Mouse (Mus musculus) midbrain, embryonic 12.5 days (tissue): Measurements from ENCODE around the gene Elmo1. TPM values are rescaled to one million over a fixed set of nuclear protein-coding genes. Genes with fewer than 3 reads are reported as not detected.
"Not testable (repeated sequence)": the region's sequence is repeated elsewhere in the genome, so short reads cannot be mapped to it uniquely, and the experiment has no call there.

Experiments
- ATAC-seq: fragments of 200-750 bp; cut with Nextera tagmentation; 2 replicates; pipeline ENCODE4 v1.8.0; 2017; ENCODE audit warnings: low read depth, moderate TSS enrichment, moderate library complexity; ENCODE audit not compliant: low FRiP score
- H3K27ac ChIP-seq: fragments of 300-500 bp; sonication (generic); replicated peaks from 2 replicates; pipeline ENCODE4 v1.5.1; 2016; ENCODE audit warnings: mild to moderate bottlenecking
- H3K27me3 ChIP-seq: fragments of 300-500 bp; sonication (generic); 2 replicates; pipeline ENCODE4 v1.6.1; 2016; ENCODE audit warnings: mild to moderate bottlenecking
- H3K36me3 ChIP-seq: fragments of 300-500 bp; sonication (generic); 2 replicates; pipeline ENCODE4 v1.6.1; 2016
- H3K4me1 ChIP-seq: fragments of 300-500 bp; sonication (generic); 2 replicates; pipeline ENCODE4 v1.6.1; 2016
- H3K4me2 ChIP-seq: fragments of 300-500 bp; sonication (generic); replicated peaks from 2 replicates; pipeline ENCODE4 v1.6.1; 2016; ENCODE audit warnings: mild to moderate bottlenecking, moderate library complexity
- H3K4me3 ChIP-seq: fragments of 300-500 bp; sonication (generic); 2 replicates; pipeline ENCODE4 v1.5.1; 2016; ENCODE audit warnings: mild to moderate bottlenecking
- H3K9ac ChIP-seq: fragments of 300-500 bp; sonication (generic); replicated peaks from 2 replicates; pipeline ENCODE4 v1.6.1; 2016; ENCODE audit warnings: mild to moderate bottlenecking, moderate library complexity
- H3K9me3 ChIP-seq: fragments of 300-500 bp; sonication (generic); 2 replicates; pipeline ENCODE4 v1.6.1; 2016; ENCODE audit warnings: mild to moderate bottlenecking
- WGBS: fragments of 180-500 bp; shearing (Covaris S2); methylation state at CpG from one replicate; pipeline ENCODE4 v1.1.7; 2016; 5-methylcytosine and 5-hydroxymethylcytosine counted together
- polyA plus RNA-seq: library from polyadenylated mRNA; unstranded; fragments of >200 nt; fragmentation: Nextera tagmentation; extraction: Ambion mirVana; gene quantifications from 2 replicates; pipeline ENCODE4 v1.2.1, GENCODE M21; 2016

Gene Elmo1
- polyA plus RNA-seq, 1 experiment from 2014 or later = 25.5 TPM

DNA sequence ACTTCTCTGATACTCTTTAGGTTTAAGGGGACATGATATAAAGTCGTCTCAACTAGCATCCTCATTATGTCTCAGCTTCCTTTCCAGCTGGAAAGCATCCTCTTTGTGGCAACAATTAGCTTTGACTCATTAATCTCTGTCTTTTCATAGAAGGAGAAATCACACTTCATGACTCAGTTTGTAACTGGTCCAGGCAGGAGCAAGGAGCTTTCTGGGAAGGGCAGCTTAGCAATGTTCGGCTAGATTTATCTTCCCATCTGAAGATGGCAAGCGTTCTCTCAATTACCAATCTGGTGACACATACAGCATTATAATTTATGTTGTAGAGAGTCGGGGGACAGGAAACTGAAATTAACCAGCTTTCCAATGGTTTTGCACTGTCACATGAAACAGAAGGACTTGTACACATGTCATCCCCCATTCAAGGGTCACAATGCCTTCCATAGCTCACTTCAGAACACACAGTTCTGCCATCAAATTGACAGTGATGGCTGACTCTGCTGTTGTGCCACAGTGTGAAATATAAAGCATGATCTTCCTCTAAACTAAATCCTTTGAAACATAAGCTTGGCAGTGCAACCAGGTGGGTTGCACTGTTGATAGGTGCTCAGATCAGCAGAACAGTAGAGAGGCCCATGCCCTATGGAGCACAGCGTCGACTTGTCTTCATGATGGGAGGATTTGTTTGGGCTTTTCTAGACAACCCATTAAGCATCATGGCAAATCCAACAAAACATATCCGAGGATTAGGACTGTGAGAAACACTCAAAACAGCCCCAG, 532.9 kb downstream of the Elmo1 start:
- Histone ChIP-seq H3K9ac (no peak overlapping the region), H3K9me3 (peaks cover 4% of the 10 kb centered on the region; the same call in 1 of the 2 replicates), H3K4me1 (no peaks in the 10 kb centered on the region), H3K36me3 (no peaks in the 10 kb centered on the region), H3K27me3 (no peaks in the 10 kb centered on the region), H3K4me2 (no peak overlapping the region), H3K4me3 (no peak overlapping the region), H3K27ac (no peak overlapping the region)
- 86% methylated on average over 7 of the region's 7 CpGs for WGBS
- no peak for ATAC-seq

DNA sequence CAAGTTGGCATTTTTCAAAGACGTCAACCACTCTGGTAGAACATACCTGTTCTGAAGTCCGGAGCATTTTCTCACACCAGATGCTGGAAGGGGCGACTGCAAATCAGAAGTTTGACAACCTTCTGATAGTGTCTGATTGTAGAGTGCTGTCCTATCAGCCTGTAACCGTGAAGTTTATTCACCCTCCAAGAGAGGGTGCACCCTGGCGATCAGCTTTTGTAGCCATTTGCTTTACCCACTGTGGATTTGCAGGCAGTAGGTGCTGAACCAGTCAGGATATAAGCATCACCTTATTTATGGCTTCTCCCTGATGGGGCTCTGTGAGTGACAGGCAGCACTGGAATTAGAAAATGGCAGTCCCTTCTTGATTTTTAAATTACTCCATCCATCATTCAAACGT, 537.4 kb downstream of the Elmo1 start:
- Histone ChIP-seq H3K4me1 (no peaks in the 10 kb centered on the region), H3K4me2 (no peak overlapping the region), H3K9ac (no peak overlapping the region), H3K36me3 (no peaks in the 10 kb centered on the region), H3K27me3 (no peaks in the 10 kb centered on the region), H3K9me3 (peaks cover 4% of the 10 kb centered on the region; the same call in 1 of the 2 replicates), H3K4me3 (no peak overlapping the region), H3K27ac (no peak overlapping the region)
- WGBS = 87% methylated on average over 6 of the region's 6 CpGs
- ATAC-seq = no peak

DNA sequence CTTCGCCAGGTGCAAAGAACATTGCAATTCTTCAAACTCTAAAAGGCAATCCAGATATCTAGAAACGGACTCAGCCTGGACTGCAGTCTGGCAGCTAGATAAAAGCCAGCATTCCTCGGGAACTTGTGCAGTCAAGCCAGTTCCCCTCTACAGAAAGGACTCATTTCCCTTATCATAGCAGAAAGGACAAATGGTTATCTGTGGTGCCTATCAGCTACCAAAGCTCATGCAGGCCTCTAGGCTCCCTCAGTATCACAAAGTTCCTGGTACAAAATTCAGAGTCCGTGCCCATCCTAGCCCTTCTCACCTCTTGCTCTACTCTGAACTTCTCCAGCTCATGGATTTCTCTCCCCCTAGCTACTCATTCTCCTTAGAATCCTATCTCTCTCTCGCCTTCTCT, 542.1 kb downstream of the Elmo1 start:
- H3K9ac ChIP-seq = no peak overlapping the region
- no peak overlapping the region for H3K27ac ChIP-seq
- no peaks in the 10 kb centered on the region for H3K36me3 ChIP-seq
- no peak for ATAC-seq
- no peak overlapping the region for H3K4me3 ChIP-seq
- H3K4me2 ChIP-seq = no peak overlapping the region
- no peaks in the 10 kb centered on the region for H3K4me1 ChIP-seq
- whole genome bisulfite sequencing = 78% methylated on average over 5 of the region's 5 CpGs
- H3K27me3 ChIP-seq = no peaks in the 10 kb centered on the region
- no peaks in the 10 kb centered on the region for H3K9me3 ChIP-seq

DNA sequence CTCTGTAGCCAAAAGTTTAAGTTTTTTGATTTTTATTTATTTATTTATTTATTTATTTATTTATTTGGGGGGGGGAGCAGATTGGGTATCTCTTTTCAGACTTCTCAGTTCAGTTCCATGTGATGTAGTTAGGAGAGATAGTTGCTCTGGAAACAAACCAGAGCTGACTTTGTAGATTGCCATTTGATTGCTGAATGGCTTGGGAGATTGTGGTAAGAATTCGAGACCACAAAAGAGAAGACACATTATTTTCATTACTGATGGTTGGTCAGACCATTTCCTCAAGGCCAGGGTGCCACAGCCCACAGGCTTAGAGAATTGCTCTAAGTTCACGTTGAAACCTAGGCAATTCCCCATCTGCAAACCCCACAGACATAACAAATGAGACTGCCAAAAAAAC, 544.3 kb downstream of the Elmo1 start:
- H3K4me3 ChIP-seq, H3K4me1 ChIP-seq, H3K36me3 ChIP-seq, ATAC-seq, H3K9me3 ChIP-seq, H3K27ac ChIP-seq, H3K9ac ChIP-seq, H3K27me3 ChIP-seq, H3K4me2 ChIP-seq: not testable (repeated sequence)
- WGBS = 76% methylated on average over 2 of the region's 2 CpGs

DNA sequence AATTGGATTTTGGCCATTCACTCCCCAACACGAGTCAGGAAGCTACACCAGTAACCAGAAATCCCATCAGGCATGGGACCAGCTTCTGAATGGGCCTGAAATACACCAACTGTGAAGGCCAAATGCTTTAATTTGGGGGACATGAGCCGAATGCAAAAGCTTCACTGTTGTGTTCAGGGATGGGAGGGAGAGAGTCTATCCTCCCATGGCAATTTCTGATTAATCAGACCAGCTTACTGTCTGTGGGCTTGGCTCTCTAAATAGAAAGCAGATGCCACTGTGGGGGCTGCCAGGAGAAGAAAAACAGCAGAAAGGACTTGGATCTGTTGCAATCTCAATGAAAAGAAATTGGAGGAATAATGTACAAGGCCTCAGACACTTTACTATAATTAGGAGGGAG, 545.2 kb downstream of the Elmo1 start:
- Histone ChIP-seq H3K4me3 (no peak overlapping the region), H3K27ac (no peak overlapping the region), H3K9ac (no peak overlapping the region), H3K36me3 (no peaks in the 10 kb centered on the region), H3K9me3 (no peaks in the 10 kb centered on the region), H3K27me3 (no peaks in the 10 kb centered on the region), H3K4me1 (no peaks in the 10 kb centered on the region), H3K4me2 (no peak overlapping the region)
- 75% methylated on average over 2 of the region's 2 CpGs for WGBS
- ATAC-seq = no peak
